9 mouse cellular contexts compared by ENCODE assay signal in the genomic region with DNA sequence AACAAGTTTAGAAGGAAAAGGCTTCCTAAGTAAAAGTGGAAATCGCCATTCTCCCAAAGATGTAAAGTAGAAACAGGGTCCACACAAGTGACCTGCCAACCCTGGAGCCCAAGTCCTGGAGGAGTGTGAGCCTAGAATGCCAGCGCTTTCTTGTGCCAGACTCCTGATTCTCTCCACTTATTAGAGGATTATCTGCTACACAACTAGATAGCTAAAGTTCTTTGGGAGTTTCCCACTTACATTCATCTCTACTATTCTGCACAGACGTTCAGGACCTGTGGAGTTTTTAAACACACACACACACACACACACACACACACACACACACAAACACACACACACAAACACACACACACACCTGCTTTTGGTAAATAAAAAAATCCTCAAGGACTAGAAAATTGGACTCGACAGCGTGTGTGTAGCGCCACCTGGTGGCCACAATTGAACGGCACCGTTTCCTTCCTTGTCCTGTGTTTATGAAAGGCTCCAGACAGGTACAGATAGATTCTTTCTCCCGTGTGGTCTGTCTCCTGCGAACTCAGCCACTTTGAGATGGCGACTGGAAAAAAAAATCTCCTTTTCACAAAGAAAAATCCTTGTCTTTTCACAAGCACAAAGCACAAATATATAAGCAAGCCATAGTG. TPM values are rescaled to one million over a fixed set of nuclear protein-coding genes. Genes with fewer than 3 reads are reported as not detected.
DNase-seq lines count a peak whose midpoint lies in the region; ATAC-seq and TF ChIP-seq lines count a peak whose summit lies in the region.
"Had no signal": no experiment of that assay in that cellular context is flagged by ENCODE, and none has a peak within 500 bp of the region (broad histone marks: within the 10 kb centered on the region; RNA-seq: fewer than 3 reads in every experiment).

No protein-coding gene starts in this region.

- TF ChIP-seq EP300 in ES-Bruce4 (IDR thresholded peaks at IDR 0.05; ENCODE audit: insufficient read depth, low read depth, low read length), result no peak

- no peak overlapping the region for H3K9ac ChIP-seq in ES-Bruce4 (ENCODE audit: low read depth, poor library complexity, severe bottlenecking)
- H3K9ac ChIP-seq: lung, embryonic 15.5 days had no signal

- no peaks in the 10 kb centered on the region for H3K9me3 ChIP-seq in ES-Bruce4 (replicated peaks; ENCODE audit: control insufficient read depth, insufficient read depth, low read length, poor library complexity, severe bottlenecking)
- H3K9me3 ChIP-seq: lung, embryonic 15.5 days had no signal

- H3K36me3 ChIP-seq in ES-Bruce4 (ENCODE audit: control insufficient read depth, insufficient read depth, low read length, poor library complexity, severe bottlenecking), result no peaks in the 10 kb centered on the region
- H3K36me3 ChIP-seq: lung, embryonic 15.5 days had no signal

- no peak overlapping the region for H3K4me3 ChIP-seq in ES-Bruce4 (ENCODE audit: low read depth, low read length)
- H3K4me3 ChIP-seq: lung, embryonic 15.5 days had no signal

- TF ChIP-seq POLR2A in ES-Bruce4 (IDR thresholded peaks at IDR 0.05; ENCODE audit: insufficient read depth, low read length), result no peak

- no peak overlapping the region for H3K27ac ChIP-seq in ES-Bruce4 (ENCODE audit: insufficient read depth, low read length)
- H3K27ac ChIP-seq: lung, embryonic 15.5 days had no signal

- DNase-seq in adrenal gland, adult 8-10 months, result peak; percentile 38
- peak; percentile 86 for DNase-seq in embryo, embryonic 10.5 days (ENCODE audit: low spot score)
- DNase-seq in heart, adult 8-10 months (ENCODE audit: low spot score), result peak; percentile 67
- DNase-seq in layer of hippocampus, postnatal 14 days (ENCODE audit: low spot score in 2 of 2), result peak; percentile 75 to 79
- DNase-seq in right cerebral cortex, postnatal 10 days (ENCODE audit: low spot score in 2 of 2), result peak; percentile 83 to 87
- DNase-seq in urinary bladder, postnatal 36 days (ENCODE audit: low spot score in 2 of 2), result peak; percentile 63 to 82

- no peaks in the 10 kb centered on the region for H3K4me1 ChIP-seq in ES-Bruce4 (ENCODE audit: control insufficient read depth, insufficient read depth, low read length)

- H3K27me3 ChIP-seq in ES-Bruce4 (ENCODE audit: control insufficient read depth, insufficient read depth, low read length, poor library complexity, severe bottlenecking), result no peaks in the 10 kb centered on the region
- H3K27me3 ChIP-seq: lung, embryonic 15.5 days had no signal

- TF ChIP-seq CTCF in ES-Bruce4 (IDR thresholded peaks at IDR 0.05; ENCODE audit: low read depth, low read length), result peak; percentile 89

- ATAC-seq in megakaryocyte-erythroid progenitor cell, adult 5-6 weeks (replicated peaks; ENCODE audit: low FRiP score, low TSS enrichment, poor library complexity, severe bottlenecking), result peak; percentile 73

RNA-seq across cellular contexts. Expression of gene Bcl2l14, which starts 6.7 kb away (rescaled TPM):
- 0.90 and 1.2 TPM in 2 replicates for polyA plus RNA-seq in ES-Bruce4 (2011; ENCODE audit: insufficient read depth, insufficient read length, low read depth, missing spikeins)
- total RNA-seq in adrenal gland, adult 8-10 months (2022), result under 1 TPM in 2 of 4 experiments, not detected in 2; 0.12 to 0.22 TPM
- not detected for total RNA-seq in heart, adult 8-10 months (2022)
- total RNA-seq in layer of hippocampus, postnatal 14 days (2021), result not detected
- total RNA-seq in megakaryocyte-erythroid progenitor cell, adult 5-6 weeks (2014; fragmentation: Nextera tagmentation), result 1.0 and 1.4 TPM in 2 replicates
- 0.88 TPM in 1 of 2 replicates, not detected in the other for total RNA-seq in megakaryocyte-erythroid progenitor cell, adult 5-6 weeks (2017)
